Mouse (Mus musculus): ENCODE data around the gene Ring1.

The Ring1 gene

DNA sequence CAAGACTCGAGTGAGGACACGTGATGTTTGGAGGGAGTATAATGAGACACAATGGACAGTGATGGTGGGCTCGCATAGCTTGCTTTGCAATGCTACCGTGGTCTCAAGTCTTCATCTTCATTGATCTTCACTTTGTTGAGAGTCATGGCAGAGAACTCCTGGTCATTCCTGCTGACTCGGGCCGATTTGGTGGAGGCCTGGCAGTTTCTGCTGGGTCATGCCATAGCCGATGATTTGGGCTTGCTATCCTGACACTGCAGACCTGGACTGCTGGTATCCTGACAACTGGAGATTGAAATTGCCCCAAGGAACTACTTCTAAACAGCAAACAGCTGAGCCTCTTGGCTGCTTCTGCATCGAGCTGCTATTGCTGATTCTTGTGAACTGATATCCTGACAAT, 29.5 kb downstream of the Ring1 start:
- DNase-seq (ENCODE audit: low spot score in 2 of 2) = no peak

DNA sequence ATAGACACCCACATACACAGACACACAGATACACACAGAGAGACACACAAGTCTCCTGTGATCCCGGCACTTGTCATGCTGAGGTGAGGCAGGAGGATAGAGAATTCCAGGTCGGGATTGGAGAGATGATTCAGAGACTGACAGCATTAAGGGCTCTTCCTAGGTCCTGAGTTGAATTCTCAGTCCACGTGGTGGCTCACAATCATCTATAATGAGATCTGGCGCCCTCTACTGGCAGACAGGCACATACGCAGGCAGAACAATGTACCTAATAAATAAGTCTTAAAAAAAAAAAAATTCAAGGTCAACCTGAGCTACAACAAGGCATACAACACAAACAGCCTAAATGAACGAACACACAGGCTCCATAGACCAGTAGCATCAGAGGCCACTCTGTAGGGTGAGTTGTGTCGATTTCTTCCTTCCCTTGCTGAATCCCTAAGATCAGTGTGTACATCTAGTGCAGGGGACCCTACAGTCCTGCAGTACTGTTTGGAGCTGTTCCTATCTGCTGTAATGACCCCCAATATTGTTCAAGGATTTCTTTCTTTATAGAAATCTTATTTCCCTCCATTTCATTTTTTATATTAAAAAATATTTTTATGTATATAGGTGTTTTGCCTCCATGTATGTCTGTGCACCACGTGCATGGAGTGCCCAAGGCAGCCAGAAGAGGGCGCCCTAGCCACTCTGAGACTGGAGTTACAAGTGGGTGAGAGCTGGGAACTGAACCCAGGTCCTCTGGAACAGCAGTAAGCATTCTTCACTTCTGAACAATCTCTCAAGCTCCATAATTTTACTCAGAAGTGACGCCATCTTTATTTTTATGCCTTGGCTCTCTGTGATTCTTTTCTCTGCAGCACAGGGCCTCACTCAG, 32.5 kb downstream of the Ring1 start:
- DNase-seq (ENCODE audit: low spot score in 2 of 2) = peak; percentile 5 to 71

DNA sequence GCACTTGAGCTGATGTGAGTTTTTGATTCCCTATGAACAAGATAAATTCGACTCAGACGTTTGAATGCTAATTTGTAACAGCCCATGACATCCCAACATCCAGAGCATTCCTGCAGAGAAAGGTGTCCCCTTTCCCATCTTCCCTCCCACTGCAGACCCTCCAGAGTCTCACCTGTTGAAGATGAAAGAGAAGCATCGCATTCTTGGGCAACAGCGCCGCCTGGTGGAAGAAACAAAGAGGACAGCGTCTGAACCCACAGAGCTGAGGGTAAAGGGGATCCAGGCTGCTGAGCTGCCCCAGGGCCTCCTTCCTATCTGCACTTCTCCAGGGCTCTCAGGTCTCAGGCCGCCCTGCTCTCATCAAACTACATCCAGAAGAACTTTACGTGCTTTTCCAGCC, 42.3 kb downstream of the Ring1 start:
- DNase-seq (ENCODE audit: low spot score in 2 of 2) = peak; percentile 56 to 81

DNA sequence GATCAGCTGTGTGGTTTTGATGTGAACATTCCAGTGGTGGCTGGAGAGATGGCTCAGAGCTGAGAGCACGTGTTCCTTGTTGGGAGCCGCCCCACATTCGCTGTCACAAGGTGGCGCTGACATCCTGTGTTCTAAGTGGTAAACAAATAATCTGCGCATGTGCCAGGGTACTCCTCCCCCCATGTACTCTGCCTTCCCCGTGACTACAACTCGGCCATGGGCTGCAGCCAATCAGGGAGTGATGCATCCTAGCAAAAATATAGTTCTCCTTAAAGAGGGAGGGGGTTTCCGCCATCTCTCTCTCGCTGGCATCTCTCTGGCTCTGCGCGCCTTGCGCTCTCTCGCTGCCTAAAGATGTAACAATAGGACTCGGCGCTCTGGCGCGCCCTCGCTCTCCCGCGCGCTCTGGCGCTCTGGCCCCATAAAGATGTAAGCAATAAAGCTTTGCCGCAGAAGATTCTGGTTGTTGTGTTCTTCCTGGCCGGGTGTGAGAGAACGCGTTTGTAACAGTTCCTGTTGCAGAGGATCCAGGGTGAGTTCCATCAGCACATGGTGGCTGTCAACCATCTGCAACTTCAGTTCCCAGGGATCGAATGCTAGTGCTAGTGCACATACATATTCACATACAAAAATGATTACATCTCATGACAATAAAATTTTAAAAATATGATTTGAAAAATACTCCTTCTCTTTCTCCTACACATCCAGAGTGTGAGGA, 43.1 kb downstream of the Ring1 start:
- DNase-seq (ENCODE audit: low spot score in 2 of 2) = peak; percentile 83

DNA sequence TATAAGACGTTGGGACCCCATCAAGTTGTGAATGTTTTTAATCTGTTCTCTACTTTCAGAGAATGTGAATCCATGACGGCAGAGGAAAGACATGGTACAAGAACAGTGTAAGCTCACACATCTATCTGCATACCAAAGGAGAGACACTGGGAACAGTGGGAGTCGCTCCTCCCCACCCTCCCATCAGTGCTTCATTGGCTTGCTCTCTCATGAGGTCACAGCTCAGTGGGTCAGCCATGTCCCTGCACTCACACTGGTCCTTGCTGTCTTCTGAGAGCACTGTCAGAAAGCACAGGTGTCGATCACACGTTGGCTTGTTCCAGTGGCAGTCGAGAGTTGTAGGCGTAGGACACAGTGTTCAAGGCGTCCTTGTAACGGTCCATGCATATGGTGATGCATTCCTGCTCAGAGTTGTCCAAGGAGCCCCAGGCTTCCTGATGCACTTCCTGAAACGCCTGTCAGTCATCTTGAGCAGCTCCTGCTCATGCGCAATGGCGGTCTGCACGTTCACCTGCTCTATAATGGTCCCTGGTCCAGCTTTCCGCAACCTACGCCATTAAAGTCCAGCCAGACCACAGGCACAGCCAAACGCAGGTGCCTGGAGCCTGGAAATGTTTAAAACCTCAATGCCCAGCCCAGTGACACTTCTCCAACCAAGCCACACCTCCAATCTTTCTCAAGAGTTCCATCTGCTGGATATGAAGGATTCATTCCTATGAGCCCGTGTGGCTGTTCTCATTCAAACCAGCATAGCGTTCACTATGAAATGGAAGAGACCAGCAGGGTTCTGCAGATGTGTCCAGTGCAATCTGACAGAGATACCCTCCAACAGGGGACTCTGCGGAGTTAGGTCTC, 44.1 kb downstream of the Ring1 start:
- DNase-seq (ENCODE audit: low spot score in 2 of 2) = no peak

DNA sequence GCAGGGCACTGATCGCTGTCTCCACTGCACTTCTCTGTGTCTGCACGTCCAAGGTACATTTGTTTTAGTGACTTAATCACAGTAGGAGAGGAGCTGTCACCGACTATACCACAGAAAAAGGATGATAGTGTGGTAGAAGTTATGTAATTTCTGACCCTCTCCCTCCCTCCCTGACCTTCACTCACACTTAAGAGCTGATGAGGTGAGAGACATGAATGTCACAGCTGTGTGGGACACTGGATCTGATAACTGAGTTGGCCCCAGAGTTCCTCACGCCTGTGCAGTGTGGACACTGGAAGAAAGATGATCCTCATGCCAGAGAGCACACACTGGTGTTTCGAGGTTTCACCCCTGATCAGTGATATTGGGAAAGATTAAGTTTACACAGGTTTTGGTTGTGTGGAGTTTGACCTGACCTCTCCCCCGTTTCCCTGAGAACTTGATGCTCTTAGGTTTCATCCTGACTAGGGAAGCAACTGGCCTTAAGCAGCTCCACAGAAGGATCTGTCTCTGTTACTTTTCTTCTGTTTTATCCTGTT, 44.9 kb downstream of the Ring1 start:
- no peak for DNase-seq (ENCODE audit: low spot score in 2 of 2)

DNA sequence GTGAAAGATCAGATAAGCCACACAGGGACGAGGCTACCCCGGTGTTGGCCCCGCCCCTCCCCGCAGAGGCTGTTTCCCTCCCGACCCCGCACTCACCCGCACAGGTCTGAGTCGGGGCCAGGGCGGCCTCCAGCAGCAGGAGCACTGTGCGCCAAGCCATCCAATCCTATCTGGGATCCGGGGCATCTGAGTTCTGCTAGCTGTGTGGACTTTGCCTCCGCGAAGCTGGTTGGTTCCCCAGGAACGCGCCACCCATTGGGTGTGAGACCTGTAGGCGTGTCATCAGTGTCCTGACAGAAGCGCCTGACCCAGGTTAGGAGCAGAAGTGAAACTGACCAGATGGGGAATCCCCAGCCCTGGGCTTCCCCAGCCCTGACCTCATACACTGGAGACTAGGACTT, 45.8 kb downstream of the Ring1 start:
- DNase-seq (ENCODE audit: low spot score in 2 of 2) = no peak

DNA sequence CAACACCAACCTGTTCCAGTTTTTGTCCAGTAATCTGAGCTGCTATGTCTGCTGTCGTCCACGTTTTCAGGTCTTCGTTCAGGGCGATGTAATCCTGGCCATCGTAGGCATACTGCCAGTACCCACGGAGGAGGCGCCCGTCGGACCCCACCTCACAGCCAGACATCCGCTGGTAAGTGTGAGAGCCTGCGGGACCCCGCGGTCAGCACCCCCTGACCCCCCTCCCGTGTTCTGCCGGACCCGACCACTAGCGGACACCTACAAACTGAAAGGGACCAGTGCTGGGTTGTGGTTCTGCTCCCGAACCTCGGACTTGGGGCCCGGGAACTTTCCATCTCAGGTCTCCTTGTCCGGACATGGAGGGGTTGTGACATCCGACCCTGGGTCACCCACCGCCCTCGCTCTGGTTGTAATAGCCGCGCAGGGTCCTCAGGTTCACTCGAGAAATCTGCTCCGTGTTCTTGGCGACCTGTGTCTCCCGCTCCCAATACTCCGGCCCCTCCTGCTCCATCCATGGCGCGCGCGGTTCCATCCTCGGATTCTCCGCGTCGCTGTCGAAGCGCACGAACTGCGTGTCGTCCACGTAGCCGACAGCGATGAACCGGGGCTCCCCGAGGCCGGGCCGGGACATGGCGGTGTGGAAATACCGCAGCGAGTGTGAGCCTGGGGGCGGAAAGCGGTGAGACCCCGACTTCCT, 46.5 kb downstream of the Ring1 start:
- no peak for DNase-seq (ENCODE audit: low spot score in 2 of 2)

DNA sequence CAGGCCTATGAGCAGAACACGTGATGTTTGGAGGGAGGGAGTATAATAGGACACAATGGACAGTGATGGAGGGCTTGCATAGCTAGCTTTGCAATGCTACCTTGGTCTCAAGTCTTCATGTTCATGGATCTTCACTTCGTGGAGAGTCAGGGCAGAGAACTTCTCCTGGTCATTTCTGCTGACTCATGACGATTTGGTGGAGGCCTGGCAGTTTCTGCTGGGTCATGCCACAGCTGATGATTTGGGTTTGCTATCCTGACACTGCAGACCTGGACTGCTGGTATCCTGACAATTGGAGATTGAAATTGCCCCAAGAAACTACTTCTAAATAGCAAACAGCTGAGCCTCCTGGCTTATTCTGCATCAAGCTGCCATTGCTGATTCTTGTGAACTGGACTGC, 50.9 kb downstream of the Ring1 start:
- DNase-seq (ENCODE audit: low spot score in 2 of 2) = no peak

DNA sequence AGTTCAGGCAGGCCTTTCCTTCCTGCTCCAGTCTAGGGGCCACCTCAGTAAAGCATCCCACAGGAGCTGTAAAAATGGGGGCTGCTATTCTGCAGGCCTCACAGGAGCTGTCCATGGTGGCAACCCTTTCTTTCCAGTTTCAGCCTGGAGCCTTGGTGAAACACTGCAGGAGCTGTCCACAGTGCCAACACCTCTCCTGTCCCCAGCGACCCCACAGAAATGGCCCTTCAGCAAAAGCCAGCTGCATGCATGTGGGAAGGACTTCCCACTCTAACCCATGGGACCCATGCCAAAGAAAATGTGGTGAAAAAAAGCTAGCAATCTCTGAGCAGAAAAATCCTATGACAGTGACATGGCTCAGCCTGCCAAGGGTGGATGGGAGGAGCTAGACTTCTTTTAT, 51.8 kb downstream of the Ring1 start:
- no peak for DNase-seq (ENCODE audit: low spot score in 2 of 2)
